Mouse (Mus musculus) heart, postnatal 0 days (tissue): ENCODE measurements around the gene Vwa2. TPM values are rescaled to one million over a fixed set of nuclear protein-coding genes. Genes with fewer than 3 reads are reported as not detected.

Experiments
- ATAC-seq: fragments of 200-750 bp; cut with Nextera tagmentation; 2 replicates; pipeline ENCODE4 v1.8.0; 2017; ENCODE audit warnings: low read depth, moderate number of reproducible peaks, moderate library complexity; ENCODE audit not compliant: insufficient read depth
- DNase-seq: peaks from one replicate; pipeline ENCODE4 v3.0.0-alpha.2; 2016; ENCODE audit warnings: low spot score
- H3K27ac ChIP-seq: fragments of 300-500 bp; sonication (generic); 2 replicates; pipeline ENCODE4 v1.5.1; 2014; ENCODE audit warnings: low read depth, mild to moderate bottlenecking
- H3K27me3 ChIP-seq: fragments of 300-500 bp; sonication (generic); 2 replicates; pipeline ENCODE4 v1.6.1; 2014; ENCODE audit warnings: low read length, mixed read lengths; ENCODE audit not compliant: control insufficient read depth, insufficient read depth
- H3K36me3 ChIP-seq: fragments of 300-500 bp; sonication (generic); replicated peaks from 2 replicates; pipeline ENCODE4 v1.6.1; 2014; ENCODE audit warnings: low read length, mixed read lengths; ENCODE audit not compliant: control insufficient read depth, insufficient read depth
- H3K4me1 ChIP-seq: fragments of 300-500 bp; sonication (generic); 2 replicates; pipeline ENCODE4 v1.6.1; 2014; ENCODE audit warnings: antibody characterized with exemption; ENCODE audit not compliant: control insufficient read depth, insufficient read depth
- H3K4me2 ChIP-seq: fragments of 300-500 bp; sonication (generic); 2 replicates; pipeline ENCODE4 v1.6.1; 2014; ENCODE audit warnings: low read depth, mild to moderate bottlenecking, low read length, moderate library complexity
- H3K4me3 ChIP-seq: fragments of 300-500 bp; sonication (generic); 2 replicates; pipeline ENCODE4 v1.5.1; 2014; ENCODE audit warnings: low read depth, low read length
- H3K9ac ChIP-seq: fragments of 300-500 bp; sonication (generic); replicated peaks from 2 replicates; pipeline ENCODE4 v1.6.1; 2014; ENCODE audit warnings: low read depth, low read length, mixed read lengths
- H3K9me3 ChIP-seq: fragments of 300-500 bp; sonication (generic); replicated peaks from 2 replicates; pipeline ENCODE4 v1.6.1; 2016; ENCODE audit warnings: low read length; ENCODE audit not compliant: control insufficient read depth
- CTCF ChIP-seq: IDR thresholded peaks from 2 replicates; pipeline ENCODE4 v1.5.1; 2016; ENCODE audit warnings: antibody characterized with exemption, control low read depth, low read depth
- EP300 ChIP-seq: IDR thresholded peaks from 2 replicates; pipeline ENCODE4 v1.6.1; 2016; ENCODE audit warnings: antibody characterized with exemption, low read depth
- WGBS: fragments of 180-500 bp; shearing (Covaris S2); extraction: QIAGEN DNeasy Blood & Tissue Kit; methylation state at CpG from one replicate; pipeline ENCODE4 v1.1.7; 2014; 5-methylcytosine and 5-hydroxymethylcytosine counted together
- polyA plus RNA-seq: library from polyadenylated mRNA; unstranded; fragments of >200 nt; fragmentation: Nextera tagmentation; extraction: Ambion mirVana; gene quantifications from 2 replicates; pipeline ENCODE4 v1.2.1, GENCODE M21; 2015
- total RNA-seq: library from RNA; depleted of rRNA; stranded (reverse); fragments of >200 nt; gene quantifications from 2 replicates; pipeline ENCODE4 v1.2.3, GENCODE M21; 2014; ENCODE audit warnings: low replicate concordance; rRNA removed

Gene Vwa2
- total and polyA plus RNA-seq, 2 experiments from 2014 or later = 0.11 TPM; not detected in 1

DNA sequence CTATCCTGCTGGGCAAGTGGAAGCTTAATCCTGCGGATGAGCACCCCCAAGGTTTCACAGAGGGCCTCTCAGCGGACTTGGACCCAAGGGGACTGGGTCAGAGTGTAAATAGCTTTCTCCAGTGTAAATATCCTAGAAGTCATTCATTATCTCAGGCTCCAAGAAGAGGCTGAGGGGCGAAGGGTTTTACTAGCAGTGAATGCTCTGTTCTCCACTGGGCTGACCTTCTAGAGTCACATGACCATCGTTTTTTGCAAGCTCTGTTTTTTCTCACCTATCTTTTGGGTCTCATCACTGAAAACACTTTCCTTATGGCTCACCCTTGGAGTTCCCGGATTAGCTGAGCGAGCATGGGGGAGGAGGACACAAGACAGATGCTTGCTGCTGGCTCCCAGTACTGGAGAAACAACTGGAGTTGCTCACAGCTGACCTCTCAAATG, 84.6 kb downstream of the Vwa2 start:
- H3K4me2 ChIP-seq = no peak overlapping the region
- no peak overlapping the region for H3K4me3 ChIP-seq
- no peaks in the 10 kb centered on the region for H3K36me3 ChIP-seq
- DNase-seq (no peak), ATAC-seq (no peak)
- H3K27ac ChIP-seq = no peak overlapping the region
- peaks cover 11% of the 10 kb centered on the region for H3K4me1 ChIP-seq
- no peaks in the 10 kb centered on the region for H3K27me3 ChIP-seq
- WGBS = 51% methylated on average over 6 of the region's 6 CpGs
- no peak for TF ChIP-seq CTCF
- no peak for TF ChIP-seq EP300
- H3K9me3 ChIP-seq = no peaks in the 10 kb centered on the region
- no peak overlapping the region for H3K9ac ChIP-seq

DNA sequence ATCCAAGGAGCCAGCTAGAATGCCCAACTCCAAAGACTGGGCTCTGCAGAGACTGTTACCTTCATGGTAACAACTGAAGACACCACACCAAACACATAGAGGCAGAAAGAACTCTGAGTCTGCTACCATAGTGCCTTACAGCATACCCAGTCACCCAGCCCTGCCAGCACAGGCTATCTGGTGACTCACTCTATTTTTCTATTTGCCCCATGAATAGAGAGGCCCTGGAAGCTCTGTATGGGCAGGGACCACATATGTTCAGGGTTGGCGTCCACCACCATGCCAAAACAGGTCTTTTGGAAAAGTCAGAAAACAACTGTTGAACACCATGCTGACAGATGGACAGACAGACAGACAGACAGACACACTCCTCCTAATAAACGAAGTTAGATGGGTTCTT, 85.0 kb downstream of the Vwa2 start:
- Histone ChIP-seq H3K27me3 (no peaks in the 10 kb centered on the region), H3K36me3 (no peaks in the 10 kb centered on the region), H3K4me3 (no peak overlapping the region), H3K27ac (no peak overlapping the region), H3K9ac (no peak overlapping the region), H3K4me1 (peaks cover 11% of the 10 kb centered on the region), H3K4me2 (no peak overlapping the region), H3K9me3 (no peaks in the 10 kb centered on the region)
- WGBS = 70% methylated on average over 2 of the region's 2 CpGs
- no peak for ATAC-seq
- no peak for TF ChIP-seq CTCF
- no peak for TF ChIP-seq EP300
- DNase-seq = no peak

DNA sequence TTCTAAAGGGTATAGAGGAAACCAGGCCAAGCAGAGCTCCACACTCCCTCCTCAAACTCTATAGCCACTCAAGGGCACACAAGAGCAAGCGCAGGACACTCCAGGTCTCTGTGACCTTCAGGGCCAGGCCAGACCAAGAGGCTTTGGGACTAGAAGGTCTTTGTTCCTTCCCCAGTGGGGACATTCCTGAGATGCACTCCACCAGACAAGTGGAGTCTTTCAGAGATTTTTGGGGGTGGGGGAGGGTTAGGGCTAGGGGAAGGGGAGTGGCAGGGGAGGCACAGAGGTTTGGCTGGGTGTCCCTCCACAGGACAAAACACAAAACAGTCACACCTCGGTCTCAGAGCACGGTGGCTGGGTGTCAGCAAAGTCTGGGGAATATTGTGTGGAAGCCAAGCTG, 85.6 kb downstream of the Vwa2 start:
- no peak overlapping the region for H3K9ac ChIP-seq
- H3K27ac ChIP-seq = no peak overlapping the region
- WGBS = 59% methylated on average over 3 of the region's 3 CpGs
- H3K36me3 ChIP-seq = no peaks in the 10 kb centered on the region
- ATAC-seq (no peak), DNase-seq (no peak)
- H3K9me3 ChIP-seq = no peaks in the 10 kb centered on the region
- H3K4me3 ChIP-seq = no peak overlapping the region
- TF ChIP-seq EP300 (no peak), CTCF (no peak)
- H3K4me1 ChIP-seq = peaks cover 11% of the 10 kb centered on the region
- no peak overlapping the region for H3K4me2 ChIP-seq
- no peaks in the 10 kb centered on the region for H3K27me3 ChIP-seq

Other genes starting within 250 kb of the Vwa2 start
- 30.2 and 31.3 TPM in 2 replicates for gene Adrb1, start 152.1 kb upstream of the Vwa2 start, total RNA-seq
- 10.9 and 11.7 TPM in 2 replicates for gene Adrb1, start 152.1 kb upstream of the Vwa2 start, polyA plus RNA-seq
- 12.2 and 18.4 TPM in 2 replicates for gene Ccdc186, start 52.1 kb upstream of the Vwa2 start, total RNA-seq
- 15.1 and 18.1 TPM in 2 replicates for gene Ccdc186, start 52.1 kb upstream of the Vwa2 start, polyA plus RNA-seq
- gene Tdrd1, start 48.0 kb upstream of the Vwa2 start, total RNA-seq = 0.97 TPM in 1 of 2 replicates, not detected in the other
- gene Tdrd1, start 48.0 kb upstream of the Vwa2 start, polyA plus RNA-seq = 0.05 and 0.10 TPM in 2 replicates
- gene Afap1l2, start 134.0 kb downstream of the Vwa2 start, total RNA-seq = 2.3 and 3.6 TPM in 2 replicates
- gene Afap1l2, start 134.0 kb downstream of the Vwa2 start, polyA plus RNA-seq = 2.5 and 2.7 TPM in 2 replicates